Mouse (Mus musculus) thymus, adult 2 months (tissue): ENCODE data around the gene Dnajc22. TPM values are rescaled to one million over a fixed set of nuclear protein-coding genes. Genes with fewer than 3 reads are reported as not detected.

Experiments
- DNase-seq: peaks from one replicate; pipeline ENCODE4 v3.0.0; 2021
- H3K27ac ChIP-seq: fragments of 200-500 bp; 2 replicates; pipeline ENCODE4 v1.5.1; 2012; ENCODE audit warnings: low read length, control low read depth; ENCODE audit not compliant: control insufficient read depth, insufficient read depth
- H3K27me3 ChIP-seq: fragments of 200-500 bp; 2 replicates; pipeline ENCODE4 v1.6.1; 2012; ENCODE audit warnings: mild to moderate bottlenecking, low read length, moderate library complexity, mixed read lengths; ENCODE audit not compliant: control insufficient read depth, insufficient read depth
- H3K36me3 ChIP-seq: fragments of 200-500 bp; 2 replicates; pipeline ENCODE4 v1.6.1; 2012; ENCODE audit warnings: mild to moderate bottlenecking, low read length, moderate library complexity; ENCODE audit not compliant: control insufficient read depth, insufficient read depth
- H3K4me1 ChIP-seq: fragments of 200-500 bp; replicated peaks from 2 replicates; pipeline ENCODE4 v1.6.1; 2012; ENCODE audit warnings: low read length; ENCODE audit not compliant: control insufficient read depth, insufficient read depth
- H3K4me3 ChIP-seq: fragments of 200-500 bp; 2 replicates; pipeline ENCODE4 v1.5.1; 2012; ENCODE audit warnings: mild to moderate bottlenecking, low read length, control low read depth, moderate library complexity; ENCODE audit not compliant: control insufficient read depth, insufficient read depth
- CTCF ChIP-seq: fragments of 200-500 bp; IDR thresholded peaks from 2 replicates; pipeline ENCODE4 v1.5.1; 2012; ENCODE audit warnings: mild to moderate bottlenecking, control low read depth, low read length, moderate library complexity, borderline replicate concordance; ENCODE audit not compliant: control insufficient read depth, poor library complexity, insufficient read depth; ENCODE audit errors: extremely low read depth
- POLR2A ChIP-seq: fragments of 200-500 bp; IDR thresholded peaks from 2 replicates; pipeline ENCODE4 v1.6.1; 2012; ENCODE audit warnings: mild to moderate bottlenecking, low read length, control low read depth, moderate library complexity; ENCODE audit not compliant: control insufficient read depth, poor library complexity, insufficient read depth; ENCODE audit errors: extremely low read depth
- WGBS: fragments of 180-500 bp; shearing (Covaris S2); methylation state at CpG from one replicate; pipeline ENCODE4 v1.1.7; 2018; 5-methylcytosine and 5-hydroxymethylcytosine counted together
- polyA plus RNA-seq: library from polyadenylated mRNA; depleted of rRNA; stranded (reverse); fragments of >200 nt; gene quantifications from 2 replicates; pipeline ENCODE4 v1.2.3, GENCODE M21; 2012

Gene Dnajc22
- polyA plus RNA-seq, 1 experiment: 0.39 TPM

DNA sequence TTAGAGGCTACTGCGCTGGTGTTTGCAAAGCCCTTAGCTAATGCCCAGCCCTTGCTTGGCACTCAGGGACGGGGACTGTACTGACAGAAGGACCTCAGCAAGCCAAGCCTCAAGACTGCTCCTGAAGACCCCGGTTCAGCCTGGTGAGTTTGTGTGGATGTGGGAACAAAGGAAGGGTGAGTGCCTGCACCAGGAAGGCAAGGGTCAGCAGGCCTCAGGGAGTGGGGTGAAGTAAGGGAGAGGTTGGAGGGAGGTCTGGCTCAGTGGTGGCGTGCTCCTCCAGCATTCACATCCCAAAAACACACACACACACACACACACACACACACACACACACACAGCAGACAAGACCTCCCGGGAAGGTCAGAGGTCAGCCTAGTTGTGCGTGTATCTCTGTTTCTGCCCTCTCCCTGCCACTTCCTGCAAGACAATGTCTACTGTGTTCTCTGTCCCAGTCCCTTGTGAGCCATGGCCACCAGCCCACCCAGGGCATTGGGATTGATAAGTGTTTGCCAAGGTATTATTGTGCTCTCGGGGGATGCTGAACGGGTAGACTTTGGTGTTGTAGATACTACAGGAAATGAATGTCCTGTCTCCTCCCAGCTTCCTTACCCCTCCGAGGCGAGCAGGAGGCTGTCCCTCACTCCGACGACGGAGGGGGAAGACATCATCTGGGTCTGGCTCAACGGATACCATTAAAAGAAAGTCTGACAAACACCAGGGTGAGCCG, 14.6 kb upstream of the Dnajc22 start:
- Histone ChIP-seq H3K4me3 (no peak overlapping the region), H3K36me3 (peaks cover 9% of the 10 kb centered on the region; the same call in 1 of the 2 replicates), H3K27me3 (no peaks in the 10 kb centered on the region), H3K27ac (no peak overlapping the region), H3K4me1 (peaks cover 13% of the 10 kb centered on the region)
- 95% methylated on average over 15 of the region's 15 CpGs for WGBS
- TF ChIP-seq CTCF: no peak
- no peak for DNase-seq

GRCm38 (mm10) chr15:99079804-99080203, 13.2 kb upstream of the Dnajc22 start:
- TF ChIP-seq CTCF (no peak), POLR2A (no peak)
- 80% methylated on average over 3 of the region's 3 CpGs for WGBS
- peaks cover 9% of the 10 kb centered on the region; the same call in 1 of the 2 replicates for H3K36me3 ChIP-seq
- DNase-seq: no peak
- H3K4me3 ChIP-seq: no peak overlapping the region
- no peaks in the 10 kb centered on the region for H3K27me3 ChIP-seq
- H3K27ac ChIP-seq: no peak overlapping the region
- H3K4me1 ChIP-seq: peaks cover 9% of the 10 kb centered on the region

GRCm38 (mm10) chr15:99082322-99082721, 10.6 kb upstream of the Dnajc22 start:
- Histone ChIP-seq H3K4me1 (no peaks in the 10 kb centered on the region), H3K27ac (no peak overlapping the region), H3K4me3 (no peak overlapping the region), H3K27me3 (peaks cover 3% of the 10 kb centered on the region; the same call in 1 of the 2 replicates), H3K36me3 (peaks cover 9% of the 10 kb centered on the region; the same call in 1 of the 2 replicates)
- TF ChIP-seq POLR2A (no peak), CTCF (no peak)
- 98% methylated on average over 12 of the region's 12 CpGs for WGBS
- DNase-seq: no peak

GRCm38 (mm10) chr15:99082840-99083239, 10.1 kb upstream of the Dnajc22 start:
- H3K4me3 ChIP-seq: no peak overlapping the region
- H3K4me1 ChIP-seq: no peaks in the 10 kb centered on the region
- peaks cover 9% of the 10 kb centered on the region; the same call in 1 of the 2 replicates for H3K36me3 ChIP-seq
- peaks cover 5% of the 10 kb centered on the region; the same call in 1 of the 2 replicates for H3K27me3 ChIP-seq
- no peak for DNase-seq
- no peak overlapping the region for H3K27ac ChIP-seq
- TF ChIP-seq POLR2A (no peak), CTCF (no peak)
- WGBS: 96% methylated on average over 16 of the region's 16 CpGs

DNA sequence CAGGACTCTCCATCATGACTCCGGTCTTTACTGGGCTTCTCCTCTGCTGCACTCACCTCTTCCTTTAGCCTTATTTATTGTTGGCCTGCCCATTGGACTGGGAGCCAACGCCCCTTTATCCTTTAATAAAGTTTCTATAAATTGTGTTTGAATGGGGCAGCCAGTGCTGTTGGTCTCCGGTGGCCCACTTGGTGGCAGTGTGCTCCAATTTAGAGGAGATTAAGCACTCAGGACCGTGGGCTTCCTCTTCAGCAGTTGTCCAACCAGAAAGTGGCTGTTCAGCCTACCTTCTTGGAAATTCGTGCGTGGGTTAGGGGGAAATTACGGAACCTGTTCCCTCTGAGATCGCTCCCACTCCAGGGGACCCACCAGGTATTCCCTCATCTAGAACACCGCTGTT, 9.7 kb upstream of the Dnajc22 start:
- peak; percentile 35 for DNase-seq

DNA sequence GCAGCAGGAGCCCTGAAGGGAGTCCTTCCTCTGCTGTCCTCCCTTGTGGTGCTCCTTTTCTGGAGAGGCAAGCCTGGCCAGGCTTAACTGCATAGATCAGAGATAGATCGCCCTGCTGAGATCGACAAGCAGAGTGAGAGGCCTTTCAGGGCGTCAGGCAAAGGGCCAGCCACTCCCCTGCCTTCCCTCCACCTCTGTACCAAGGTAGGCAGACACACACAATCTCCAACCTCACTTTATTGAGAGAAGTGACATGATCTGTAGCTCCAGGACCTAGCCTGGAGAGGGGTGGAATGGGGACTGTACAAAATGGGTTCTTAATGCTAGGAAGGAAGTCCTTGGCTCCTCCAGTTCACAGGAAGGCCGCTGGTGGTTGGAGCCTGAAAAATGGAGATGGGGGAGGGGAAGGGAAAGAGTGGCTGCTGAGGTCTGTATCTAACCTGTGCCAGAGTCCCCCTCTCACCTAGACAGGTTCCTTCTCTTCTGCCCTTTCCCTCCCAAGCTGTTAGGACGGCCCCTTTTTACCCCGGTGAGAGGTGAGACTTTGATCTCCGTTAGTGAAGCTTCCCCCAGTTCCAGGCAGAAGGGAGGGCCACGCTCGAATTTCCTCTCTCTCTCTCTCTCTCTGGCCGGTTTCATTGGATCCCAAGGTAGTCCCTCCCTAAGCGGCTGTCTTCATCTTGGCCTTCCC, 9.0 kb upstream of the Dnajc22 start:
- no peak overlapping the region for H3K4me3 ChIP-seq
- H3K27ac ChIP-seq: no peak overlapping the region
- WGBS: 24% methylated on average over 11 of the region's 11 CpGs
- H3K27me3 ChIP-seq: peaks cover 8% of the 10 kb centered on the region; the same call in 1 of the 2 replicates
- peaks cover 9% of the 10 kb centered on the region; the same call in 1 of the 2 replicates for H3K36me3 ChIP-seq
- no peak for DNase-seq
- TF ChIP-seq CTCF (no peak), POLR2A (no peak)
- no peaks in the 10 kb centered on the region for H3K4me1 ChIP-seq

More for the DNA sequence above, 9.7 kb upstream of the Dnajc22 start:
- Histone ChIP-seq H3K36me3 (peaks cover 9% of the 10 kb centered on the region; the same call in 1 of the 2 replicates), H3K27me3 (peaks cover 8% of the 10 kb centered on the region; the same call in 1 of the 2 replicates), H3K27ac (no peak overlapping the region), H3K4me3 (no peak overlapping the region), H3K4me1 (no peaks in the 10 kb centered on the region)
- 71% methylated on average over 9 of the region's 9 CpGs for WGBS
- no peak for TF ChIP-seq POLR2A
- TF ChIP-seq CTCF: peak; percentile 23; the same call in 1 of the 2 replicates
